ENCODE assay signal across 13 mouse cellular contexts in the genomic region with DNA sequence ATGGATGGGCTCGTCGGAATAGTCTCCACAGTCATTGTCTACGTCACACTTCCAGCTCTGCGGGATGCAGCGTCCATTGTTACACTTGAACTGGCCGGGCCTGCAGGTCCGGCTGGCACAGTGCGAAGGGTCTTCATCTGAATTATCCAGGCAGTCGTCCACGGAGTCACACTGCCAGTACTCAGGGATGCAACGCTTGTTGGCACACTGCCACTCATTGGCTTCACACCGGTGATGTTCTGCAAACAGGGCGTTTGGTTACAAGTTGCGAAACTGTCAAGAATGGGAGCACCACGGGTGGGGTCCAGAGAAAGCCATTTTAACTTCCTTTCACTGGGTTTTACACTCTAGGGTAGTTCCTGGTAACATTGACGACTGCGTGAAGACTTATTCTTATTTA.
"Had no signal": no experiment of that assay in that cellular context is flagged by ENCODE, and none has a peak within 500 bp of the region (broad histone marks: within the 10 kb centered on the region; RNA-seq: fewer than 3 reads in every experiment).

No protein-coding gene starts in this region.

- DNase-seq: kidney, adult 8-10 months; kidney, postnatal 36 days; retina, postnatal 1 day; right cerebral cortex, postnatal 4 days; spleen, adult 18-20 months; thymus, adult 18-20 months; thymus, postnatal 14 days had no signal

- H3K4me1 ChIP-seq: limb, embryonic 10.5 days; liver, embryonic 15.5 days; midbrain, embryonic 12.5 days; neural tube, embryonic 13.5 days had no signal

- H3K9ac ChIP-seq: liver, embryonic 15.5 days; midbrain, embryonic 12.5 days; neural tube, embryonic 13.5 days had no signal

- H3K4me2 ChIP-seq: liver, embryonic 15.5 days; midbrain, embryonic 12.5 days; neural tube, embryonic 13.5 days had no signal

- ATAC-seq: intestine, embryonic 16.5 days had no signal

- H3K27ac ChIP-seq: layer of hippocampus, adult 2 months; limb, embryonic 10.5 days; liver, embryonic 15.5 days; midbrain, embryonic 12.5 days; neural tube, embryonic 13.5 days had no signal

- H3K27me3 ChIP-seq: liver, embryonic 15.5 days; midbrain, embryonic 12.5 days; neural tube, embryonic 13.5 days had no signal

- H3K4me3 ChIP-seq: layer of hippocampus, adult 2 months; limb, embryonic 10.5 days; liver, embryonic 15.5 days; midbrain, embryonic 12.5 days; neural tube, embryonic 13.5 days had no signal

- H3K36me3 ChIP-seq: limb, embryonic 10.5 days; liver, embryonic 15.5 days had no signal

- H3K9me3 ChIP-seq: limb, embryonic 10.5 days; liver, embryonic 15.5 days; midbrain, embryonic 12.5 days; neural tube, embryonic 13.5 days had no signal
